Mouse (Mus musculus): ENCODE data around the gene Ces2g. TPM values are rescaled to one million over a fixed set of nuclear protein-coding genes. Genes with fewer than 3 reads are reported as not detected.
A peak's percentile ranks its signal among the peaks of the same experiment; 100 is the strongest.

Ces2g gene
- total and polyA plus RNA-seq, 2 experiments, result 31.6 to 36.9 TPM

- H3K36me3 ChIP-seq (ENCODE audit: control insufficient read depth, insufficient read depth, low read length), result peaks cover 25% of the 10 kb centered on the region
- H3K27me3 ChIP-seq (ENCODE audit: control insufficient read depth, insufficient read depth, low read length), result no peaks in the 10 kb centered on the region
- DNase-seq (ENCODE audit: extremely low read depth, low read depth, low spot score), result no peak
- no peaks in the 10 kb centered on the region for H3K79me2 ChIP-seq (ENCODE audit: control insufficient read depth, insufficient read depth, low read length)
- 75% methylated on average over 8 of the region's 8 CpGs for WGBS
- peaks cover 2% of the 10 kb centered on the region; the same call in 1 of the 2 replicates for H3K4me1 ChIP-seq (ENCODE audit: control insufficient read depth, insufficient read depth, low read length)
- no peak overlapping the region for H3K27ac ChIP-seq (replicated peaks; ENCODE audit: insufficient read depth, low read depth, low read length)
- TF ChIP-seq CTCF (IDR thresholded peaks at IDR 0.05; ENCODE audit: low read depth, low read length) (no peak), POLR2A (IDR thresholded peaks at IDR 0.05; ENCODE audit: extremely low read depth, insufficient read depth, low read length) (no peak)
- H3K4me3 ChIP-seq (ENCODE audit: insufficient read depth, low read depth, low read length), result no peak overlapping the region
- no peak overlapping the region for H3K9ac ChIP-seq (ENCODE audit: low read depth, low read length)
Observed at GRCm38 (mm10) chr8:104962229-104962901, 847 bp downstream of the Ces2g start.

DNA sequence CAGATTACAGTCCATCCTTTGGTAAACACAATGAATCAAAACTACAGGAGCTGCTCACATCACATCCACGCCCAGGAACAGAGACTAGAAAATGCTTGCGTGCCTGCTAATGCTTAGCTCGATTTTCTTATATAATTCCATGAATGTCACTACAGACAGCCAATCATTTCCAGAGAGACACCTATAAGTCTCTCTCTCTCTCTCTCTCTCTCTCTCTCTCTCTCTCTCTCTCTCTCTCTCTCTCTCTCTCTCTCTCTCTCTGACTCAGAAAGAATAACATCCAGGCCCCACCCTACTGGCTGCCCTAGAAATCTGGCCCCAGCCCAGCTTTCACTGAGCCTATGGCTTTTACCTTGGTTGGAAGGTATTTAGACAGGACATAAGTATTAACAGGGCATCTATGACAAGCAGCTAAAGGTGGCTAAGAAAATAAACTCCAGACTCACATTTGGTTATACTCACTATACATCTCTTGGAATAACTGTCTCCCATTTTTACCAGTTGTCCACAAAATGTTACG is 1.9 kb downstream of the Ces2g start:
- 93% methylated on average over 4 of the region's 4 CpGs for WGBS
- Histone ChIP-seq H3K79me2 (ENCODE audit: control insufficient read depth, insufficient read depth, low read length) (no peaks in the 10 kb centered on the region), H3K36me3 (ENCODE audit: control insufficient read depth, insufficient read depth, low read length) (peaks cover 36% of the 10 kb centered on the region), H3K9ac (ENCODE audit: low read depth, low read length) (no peak overlapping the region), H3K4me1 (ENCODE audit: control insufficient read depth, insufficient read depth, low read length) (peaks cover 2% of the 10 kb centered on the region; the same call in 1 of the 2 replicates), H3K27me3 (ENCODE audit: control insufficient read depth, insufficient read depth, low read length) (no peaks in the 10 kb centered on the region), H3K4me3 (ENCODE audit: insufficient read depth, low read depth, low read length) (no peak overlapping the region), H3K27ac (replicated peaks; ENCODE audit: insufficient read depth, low read depth, low read length) (no peak overlapping the region)
- no peak for DNase-seq (ENCODE audit: extremely low read depth, low read depth, low spot score)
- TF ChIP-seq CTCF (IDR thresholded peaks at IDR 0.05; ENCODE audit: low read depth, low read length), result no peak
- TF ChIP-seq POLR2A (IDR thresholded peaks at IDR 0.05; ENCODE audit: extremely low read depth, insufficient read depth, low read length), result no peak

GRCm38 (mm10) chr8:104984126-104984525 is 22.6 kb downstream of the Ces2g start:
- Histone ChIP-seq H3K36me3 (ENCODE audit: control insufficient read depth, insufficient read depth, low read length) (no peaks in the 10 kb centered on the region), H3K9ac (ENCODE audit: low read depth, low read length) (no peak overlapping the region), H3K27ac (replicated peaks; ENCODE audit: insufficient read depth, low read depth, low read length) (peak overlapping the region; percentile 86), H3K4me1 (ENCODE audit: control insufficient read depth, insufficient read depth, low read length) (peaks cover 11% of the 10 kb centered on the region), H3K4me3 (ENCODE audit: insufficient read depth, low read depth, low read length) (no peak overlapping the region), H3K79me2 (ENCODE audit: control insufficient read depth, insufficient read depth, low read length) (no peaks in the 10 kb centered on the region), H3K27me3 (ENCODE audit: control insufficient read depth, insufficient read depth, low read length) (no peaks in the 10 kb centered on the region)
- no peak for DNase-seq (ENCODE audit: extremely low read depth, low read depth, low spot score)
- WGBS, result 96% methylated on average over 5 of the region's 5 CpGs
- TF ChIP-seq CTCF (IDR thresholded peaks at IDR 0.05; ENCODE audit: low read depth, low read length), result no peak
- TF ChIP-seq POLR2A (IDR thresholded peaks at IDR 0.05; ENCODE audit: extremely low read depth, insufficient read depth, low read length), result no peak

- DNase-seq (ENCODE audit: extremely low read depth, low read depth, low spot score), result peak; percentile 99
- TF ChIP-seq CTCF (IDR thresholded peaks at IDR 0.05; ENCODE audit: low read depth, low read length) (no peak), POLR2A (IDR thresholded peaks at IDR 0.05; ENCODE audit: extremely low read depth, insufficient read depth, low read length) (no peak)
- Histone ChIP-seq H3K9ac (ENCODE audit: low read depth, low read length) (no peak overlapping the region), H3K79me2 (ENCODE audit: control insufficient read depth, insufficient read depth, low read length) (no peaks in the 10 kb centered on the region), H3K4me3 (ENCODE audit: insufficient read depth, low read depth, low read length) (no peak overlapping the region), H3K36me3 (ENCODE audit: control insufficient read depth, insufficient read depth, low read length) (no peaks in the 10 kb centered on the region), H3K4me1 (ENCODE audit: control insufficient read depth, insufficient read depth, low read length) (peaks cover 11% of the 10 kb centered on the region), H3K27me3 (ENCODE audit: control insufficient read depth, insufficient read depth, low read length) (no peaks in the 10 kb centered on the region), H3K27ac (replicated peaks; ENCODE audit: insufficient read depth, low read depth, low read length) (peak overlapping the region; percentile 86)
- 39% methylated on average over 2 of the region's 2 CpGs for WGBS
Observed at GRCm38 (mm10) chr8:104984942-104985341, 23.4 kb downstream of the Ces2g start.

- peaks cover 20% of the 10 kb centered on the region; the same call in 1 of the 2 replicates for H3K4me1 ChIP-seq (ENCODE audit: control insufficient read depth, insufficient read depth, low read length)
- H3K27me3 ChIP-seq (ENCODE audit: control insufficient read depth, insufficient read depth, low read length), result no peaks in the 10 kb centered on the region
- H3K9ac ChIP-seq (ENCODE audit: low read depth, low read length), result no peak overlapping the region
- WGBS, result 50% methylated on average over 6 of the region's 6 CpGs
- no peak overlapping the region; the same call in 1 of the 2 replicates for H3K27ac ChIP-seq (replicated peaks; ENCODE audit: insufficient read depth, low read depth, low read length)
- peak; percentile 76 for DNase-seq (ENCODE audit: extremely low read depth, low read depth, low spot score)
- no peaks in the 10 kb centered on the region for H3K36me3 ChIP-seq (ENCODE audit: control insufficient read depth, insufficient read depth, low read length)
- no peak for TF ChIP-seq CTCF (IDR thresholded peaks at IDR 0.05; ENCODE audit: low read depth, low read length)
- TF ChIP-seq POLR2A (IDR thresholded peaks at IDR 0.05; ENCODE audit: extremely low read depth, insufficient read depth, low read length), result no peak
- H3K79me2 ChIP-seq (ENCODE audit: control insufficient read depth, insufficient read depth, low read length), result no peaks in the 10 kb centered on the region
- no peak overlapping the region for H3K4me3 ChIP-seq (ENCODE audit: insufficient read depth, low read depth, low read length)
Observed at GRCm38 (mm10) chr8:104998191-104998590, 36.7 kb downstream of the Ces2g start.

DNA sequence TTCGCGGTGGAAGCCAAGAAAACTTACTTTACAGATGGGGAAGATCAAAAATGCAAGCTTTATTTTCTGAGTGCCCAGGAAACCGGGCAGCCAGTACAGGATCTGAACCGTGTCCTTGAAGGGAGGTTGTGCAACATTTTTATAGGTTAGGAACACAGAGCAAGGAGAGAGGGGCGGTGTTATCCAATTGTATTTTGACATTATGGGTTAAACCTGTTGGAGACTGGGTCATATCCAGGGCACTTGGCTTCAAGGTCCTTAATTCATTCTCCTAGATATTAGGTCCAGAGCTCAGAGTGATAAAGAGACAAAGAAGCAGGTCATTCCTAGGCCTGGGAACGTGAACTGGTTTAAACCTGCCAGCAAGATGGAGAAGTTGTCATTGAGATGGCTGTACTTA is 37.7 kb downstream of the Ces2g start:
- no peaks in the 10 kb centered on the region for H3K27me3 ChIP-seq (ENCODE audit: control insufficient read depth, insufficient read depth, low read length)
- no peak for TF ChIP-seq CTCF (IDR thresholded peaks at IDR 0.05; ENCODE audit: low read depth, low read length)
- TF ChIP-seq POLR2A (IDR thresholded peaks at IDR 0.05; ENCODE audit: extremely low read depth, insufficient read depth, low read length), result no peak
- H3K4me3 ChIP-seq (ENCODE audit: insufficient read depth, low read depth, low read length), result no peak overlapping the region
- no peak overlapping the region for H3K9ac ChIP-seq (ENCODE audit: low read depth, low read length)
- DNase-seq (ENCODE audit: extremely low read depth, low read depth, low spot score), result peak; percentile 62
- WGBS, result 51% methylated on average over 6 of the region's 6 CpGs
- H3K79me2 ChIP-seq (ENCODE audit: control insufficient read depth, insufficient read depth, low read length), result no peaks in the 10 kb centered on the region
- peaks cover 20% of the 10 kb centered on the region; the same call in 1 of the 2 replicates for H3K4me1 ChIP-seq (ENCODE audit: control insufficient read depth, insufficient read depth, low read length)
- no peaks in the 10 kb centered on the region for H3K36me3 ChIP-seq (ENCODE audit: control insufficient read depth, insufficient read depth, low read length)
- no peak overlapping the region for H3K27ac ChIP-seq (replicated peaks; ENCODE audit: insufficient read depth, low read depth, low read length)

All from liver, adult 2 months (tissue).